Mouse (Mus musculus) stomach, embryonic 16.5 days (tissue): ENCODE results near the gene N4bp2l2. TPM values are rescaled to one million over a fixed set of nuclear protein-coding genes. Genes with fewer than 3 reads are reported as not detected.

Experiments
- ATAC-seq: fragments of 200-750 bp; cut with Nextera tagmentation; 2 replicates; pipeline ENCODE4 v1.8.0; 2017; ENCODE audit warnings: moderate number of reproducible peaks, moderate TSS enrichment; ENCODE audit not compliant: insufficient read depth, low FRiP score
- H3K27ac ChIP-seq: fragments of 300-500 bp; sonication (generic); 2 replicates; pipeline ENCODE4 v1.5.1; 2014; ENCODE audit warnings: low read length
- H3K27me3 ChIP-seq: fragments of 300-500 bp; sonication (generic); 2 replicates; pipeline ENCODE4 v1.6.1; 2014; ENCODE audit warnings: low read length, control low read depth, mixed read lengths; ENCODE audit not compliant: control insufficient read depth, insufficient read depth
- H3K36me3 ChIP-seq: fragments of 300-500 bp; sonication (generic); 2 replicates; pipeline ENCODE4 v1.6.1; 2014; ENCODE audit warnings: low read length; ENCODE audit not compliant: control insufficient read depth, insufficient read depth
- H3K4me1 ChIP-seq: fragments of 300-500 bp; sonication (generic); 2 replicates; pipeline ENCODE4 v1.6.1; 2014; ENCODE audit warnings: low read length, control low read depth, mixed read lengths; ENCODE audit not compliant: control insufficient read depth, insufficient read depth
- H3K4me2 ChIP-seq: fragments of 300-500 bp; sonication (generic); 2 replicates; pipeline ENCODE4 v1.6.1; 2014; ENCODE audit warnings: low read depth, low read length, mixed read lengths
- H3K4me3 ChIP-seq: fragments of 300-500 bp; sonication (generic); replicated peaks from 2 replicates; pipeline ENCODE4 v1.5.1; 2014; ENCODE audit warnings: mild to moderate bottlenecking, low read length
- H3K9ac ChIP-seq: fragments of 300-500 bp; sonication (generic); 2 replicates; pipeline ENCODE4 v1.6.1; 2014; ENCODE audit warnings: low read length
- H3K9me3 ChIP-seq: fragments of 300-500 bp; sonication (generic); replicated peaks from 2 replicates; pipeline ENCODE4 v1.6.1; 2016; ENCODE audit warnings: low read length, control low read depth; ENCODE audit not compliant: control insufficient read depth
- WGBS: fragments of 180-500 bp; shearing (Covaris S2); extraction: QIAGEN DNeasy Blood & Tissue Kit; methylation state at CpG from one replicate; pipeline ENCODE4 v1.1.7; 2014; 5-methylcytosine and 5-hydroxymethylcytosine counted together
- polyA plus RNA-seq: library from polyadenylated mRNA; unstranded; fragments of >200 nt; fragmentation: Nextera tagmentation; extraction: Ambion mirVana; gene quantifications from 2 replicates; pipeline ENCODE4 v1.2.1, GENCODE M21; 2015

N4bp2l2 gene
- polyA plus RNA-seq, 1 experiment from 2014 or later, result 37.6 TPM

DNA sequence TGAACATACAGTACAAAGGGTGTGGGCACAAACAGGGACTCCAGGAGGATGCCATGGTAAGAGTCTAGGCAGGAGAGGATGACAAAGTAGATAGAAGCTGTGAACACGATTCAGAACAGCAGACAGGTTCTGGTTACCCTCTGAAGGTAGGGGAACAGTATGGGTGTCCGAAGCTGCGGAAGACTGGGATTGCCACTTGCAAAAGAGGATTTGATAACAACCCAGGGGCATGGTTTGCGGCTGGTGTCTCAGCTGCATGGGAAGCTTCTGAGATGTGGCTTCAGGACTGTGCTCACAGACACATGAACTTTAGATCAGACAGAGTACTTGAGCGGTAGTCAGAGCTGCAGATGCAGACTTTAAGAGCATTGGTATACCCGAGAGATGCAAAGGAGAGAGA, 101.6 kb downstream of the N4bp2l2 start:
- 94% methylated on average over 6 of the region's 6 CpGs for WGBS
- no peak for ATAC-seq

DNA sequence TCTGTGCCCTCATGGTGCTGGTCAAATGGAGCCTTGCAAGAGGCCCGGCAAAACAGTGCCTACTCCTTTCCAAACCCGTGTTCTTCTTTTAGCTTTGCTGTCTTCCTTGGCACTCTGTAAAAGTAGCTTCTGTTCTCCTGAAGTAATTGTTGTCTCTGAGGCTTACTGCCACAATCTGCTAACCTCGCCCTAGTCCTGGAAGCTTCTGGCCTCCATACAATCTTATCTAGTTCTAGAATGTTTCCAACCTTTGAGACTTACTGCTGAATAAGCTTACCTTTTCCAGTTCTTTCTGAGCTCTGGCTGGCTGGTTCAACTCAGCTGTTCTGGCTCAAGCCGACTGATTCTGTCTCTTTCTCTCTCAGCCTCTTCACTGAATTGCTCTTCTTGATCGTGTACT, 104.2 kb downstream of the N4bp2l2 start:
- H3K27ac ChIP-seq, result no peak overlapping the region; the same call in 1 of the 2 replicates
- no peaks in the 10 kb centered on the region for H3K4me1 ChIP-seq
- H3K4me3 ChIP-seq, result no peak overlapping the region
- no peaks in the 10 kb centered on the region for H3K27me3 ChIP-seq
- ATAC-seq, result no peak
- H3K4me2 ChIP-seq, result no peak overlapping the region
- H3K9ac ChIP-seq, result no peak overlapping the region
- WGBS, result 81% methylated on average over 5 of the region's 5 CpGs
- H3K36me3 ChIP-seq, result no peaks in the 10 kb centered on the region; the same call in 1 of the 2 replicates
- no peaks in the 10 kb centered on the region for H3K9me3 ChIP-seq

More for the DNA sequence above, 101.6 kb downstream of the N4bp2l2 start:
- no peak overlapping the region for H3K27ac ChIP-seq
- no peaks in the 10 kb centered on the region for H3K27me3 ChIP-seq
- H3K9me3 ChIP-seq, result no peaks in the 10 kb centered on the region
- H3K9ac ChIP-seq, result no peak overlapping the region
- H3K4me1 ChIP-seq, result no peaks in the 10 kb centered on the region
- H3K4me3 ChIP-seq, result no peak overlapping the region
- no peaks in the 10 kb centered on the region; the same call in 1 of the 2 replicates for H3K36me3 ChIP-seq
- no peak overlapping the region for H3K4me2 ChIP-seq

GRCm38 (mm10) chr5:150561376-150561775, 104.6 kb downstream of the N4bp2l2 start:
- Histone ChIP-seq H3K27ac (no peak overlapping the region; the same call in 1 of the 2 replicates), H3K36me3 (no peaks in the 10 kb centered on the region; the same call in 1 of the 2 replicates), H3K4me3 (no peak overlapping the region), H3K4me1 (no peaks in the 10 kb centered on the region), H3K9ac (no peak overlapping the region), H3K27me3 (no peaks in the 10 kb centered on the region), H3K4me2 (no peak overlapping the region), H3K9me3 (no peaks in the 10 kb centered on the region)
- no peak; the same call in 1 of the 2 replicates for ATAC-seq

DNA sequence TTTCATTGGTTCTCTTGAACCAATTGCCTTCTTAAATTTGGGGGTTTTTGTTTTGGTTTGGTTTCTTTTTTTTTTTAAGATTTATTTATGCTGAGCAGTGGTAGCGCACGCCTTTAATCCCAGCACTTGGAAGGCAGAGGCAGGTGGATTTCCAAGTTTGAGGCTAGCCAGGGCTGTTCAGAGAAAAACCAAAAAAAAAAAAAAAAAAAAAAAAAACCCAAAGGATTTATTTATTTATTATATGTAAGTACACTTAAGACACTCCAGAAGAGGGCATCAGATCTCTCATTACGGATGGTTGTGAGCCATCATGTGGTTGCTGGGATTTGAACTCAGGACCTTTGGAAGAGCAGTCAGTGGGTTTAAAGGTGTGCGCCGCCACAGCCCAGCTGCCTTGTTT, 105.1 kb downstream of the N4bp2l2 start:
- H3K27ac ChIP-seq, result no peak overlapping the region
- H3K36me3 ChIP-seq, result no peaks in the 10 kb centered on the region; the same call in 1 of the 2 replicates
- ATAC-seq, result no peak
- H3K4me1 ChIP-seq, result no peaks in the 10 kb centered on the region
- WGBS, result 90% methylated on average over 5 of the region's 5 CpGs
- H3K9me3 ChIP-seq, result no peaks in the 10 kb centered on the region
- no peaks in the 10 kb centered on the region for H3K27me3 ChIP-seq
- no peak overlapping the region for H3K9ac ChIP-seq
- no peak overlapping the region for H3K4me2 ChIP-seq
- H3K4me3 ChIP-seq, result no peak overlapping the region

GRCm38 (mm10) chr5:150559519-150560103, 106.4 kb downstream of the N4bp2l2 start:
- H3K4me1 ChIP-seq, result no peaks in the 10 kb centered on the region
- 94% methylated on average over 6 of the region's 6 CpGs for WGBS
- H3K27me3 ChIP-seq, result no peaks in the 10 kb centered on the region
- no peak overlapping the region for H3K4me3 ChIP-seq
- no peak for ATAC-seq
- H3K36me3 ChIP-seq, result no peaks in the 10 kb centered on the region; the same call in 1 of the 2 replicates
- no peaks in the 10 kb centered on the region for H3K9me3 ChIP-seq
- H3K4me2 ChIP-seq, result no peak overlapping the region
- H3K9ac ChIP-seq, result no peak overlapping the region
- H3K27ac ChIP-seq, result no peak overlapping the region

Other genes starting within 250 kb of the N4bp2l2 start
- not detected in 2 replicates for gene Zar1l, start 148.0 kb downstream of the N4bp2l2 start, polyA plus RNA-seq
- gene Brca2, start 143.6 kb downstream of the N4bp2l2 start, polyA plus RNA-seq, result 11.5 and 16.1 TPM in 2 replicates
- 6.6 and 8.3 TPM in 2 replicates for gene N4bp2l1, start 69.0 kb downstream of the N4bp2l2 start, polyA plus RNA-seq
- gene Pds5b, start 7.6 kb upstream of the N4bp2l2 start, polyA plus RNA-seq, result 28.8 and 28.9 TPM in 2 replicates